Mouse (Mus musculus): Measurements from ENCODE around the gene Schip1.

Schip1 gene

DNA sequence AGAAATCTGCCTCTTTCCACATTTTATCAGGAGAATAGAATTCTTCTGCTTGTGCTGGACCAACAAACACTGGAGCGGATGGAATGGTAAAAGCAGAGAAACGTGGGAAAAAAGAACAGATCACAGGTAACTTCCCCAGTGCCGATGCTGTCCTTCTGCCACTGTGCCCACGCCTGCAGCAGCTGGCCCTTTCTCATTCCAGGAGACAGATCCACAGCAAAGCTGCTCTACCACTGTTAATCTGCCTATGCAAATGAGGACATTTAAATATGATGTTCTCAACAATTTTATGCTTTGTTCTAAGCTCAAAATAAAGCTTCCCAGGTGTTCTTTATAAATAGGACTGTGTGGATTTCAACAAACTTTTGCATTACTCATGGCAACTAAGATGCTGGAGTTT lies 203.3 kb downstream of the Schip1 start:
- no peak for DNase-seq (ENCODE audit: extremely low read depth, insufficient read length, low spot score)

DNA sequence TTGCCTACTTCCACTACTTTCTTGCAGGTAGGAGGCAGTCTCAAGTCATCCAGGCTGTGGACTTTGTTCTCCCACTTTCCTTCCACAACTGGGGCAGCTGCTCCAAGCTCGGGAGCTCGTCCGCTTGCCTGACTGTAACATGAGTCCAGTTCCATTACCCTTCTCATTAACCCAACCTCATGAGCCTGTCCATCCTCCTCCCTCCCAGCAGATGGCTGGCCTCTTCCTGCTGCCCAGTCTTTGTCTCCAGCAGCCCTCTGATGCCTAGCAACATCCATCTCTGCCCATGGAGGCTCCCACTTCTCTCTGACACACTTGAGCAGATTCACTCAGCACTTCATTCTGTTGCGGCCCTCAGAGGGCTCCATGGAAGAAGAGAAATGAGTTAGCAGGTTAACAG lies 204.6 kb downstream of the Schip1 start:
- DNase-seq (ENCODE audit: extremely low read depth, insufficient read length, low spot score): no peak

GRCm38 (mm10) chr3:68270246-68270645 lies 205.6 kb downstream of the Schip1 start:
- no peak for DNase-seq (ENCODE audit: extremely low read depth, insufficient read length, low spot score)

- DNase-seq (ENCODE audit: extremely low read depth, insufficient read length, low spot score): no peak
These were observed 206.9 kb downstream of the Schip1 start for GRCm38 (mm10) chr3:68271457-68271856.

DNA sequence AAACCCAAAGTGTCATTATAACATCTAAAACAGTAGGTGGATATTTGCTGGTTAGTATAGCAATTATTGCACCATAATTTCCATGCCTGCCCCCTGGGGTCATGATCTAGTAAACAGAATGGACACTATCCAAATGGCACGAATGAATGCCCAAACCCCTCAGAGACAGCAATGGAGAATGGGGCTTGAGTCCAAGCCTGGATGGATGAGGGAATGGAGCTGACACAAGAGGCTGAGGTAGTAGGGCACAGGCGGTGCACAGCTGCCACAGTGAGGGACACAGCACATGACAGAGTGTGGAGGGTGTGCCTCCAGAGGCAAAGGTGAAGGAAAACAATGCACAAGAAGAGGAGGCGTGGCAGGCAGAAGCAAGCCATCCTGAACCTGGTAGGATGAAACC lies 207.3 kb downstream of the Schip1 start:
- DNase-seq (ENCODE audit: extremely low read depth, insufficient read length, low spot score): no peak

DNA sequence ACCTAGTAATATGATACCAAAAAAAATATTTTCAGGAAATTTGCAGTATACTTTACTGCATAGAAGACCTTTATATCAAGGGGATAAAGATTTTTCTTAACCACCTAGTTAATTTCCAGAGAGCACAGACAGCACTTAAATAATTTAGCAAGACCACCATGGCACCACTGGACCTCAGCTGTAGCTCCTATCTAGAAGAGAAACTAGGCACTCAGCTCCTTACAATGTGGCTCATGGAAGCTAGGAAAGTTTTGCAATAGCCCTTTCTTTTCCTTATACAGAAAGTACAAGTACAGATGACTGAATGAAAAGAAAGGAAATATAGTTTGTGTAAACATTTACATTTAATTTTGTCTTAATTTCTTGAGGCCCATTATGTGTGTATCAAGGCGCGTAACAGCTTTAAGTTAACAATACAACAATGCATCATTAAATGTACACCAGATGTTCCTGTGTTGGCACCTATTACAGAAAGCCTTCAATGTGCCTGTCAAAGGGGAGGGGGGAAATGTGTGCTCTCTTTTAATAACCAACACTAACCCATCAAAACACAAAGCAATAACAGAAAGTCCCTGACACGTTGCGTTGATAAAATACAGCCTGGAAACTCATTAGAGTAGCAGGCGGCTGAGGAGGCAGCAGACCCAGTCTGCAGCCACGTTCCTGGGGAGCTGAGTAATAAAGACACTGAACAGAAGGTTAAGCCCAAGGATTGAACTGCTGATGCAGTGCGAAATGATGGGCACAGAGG lies 218.4 kb downstream of the Schip1 start:
- DNase-seq (ENCODE audit: extremely low read depth, insufficient read length, low spot score): no peak

GRCm38 (mm10) chr3:68283595-68283991 lies 219.0 kb downstream of the Schip1 start:
- DNase-seq (ENCODE audit: extremely low read depth, insufficient read length, low spot score): no peak

DNA sequence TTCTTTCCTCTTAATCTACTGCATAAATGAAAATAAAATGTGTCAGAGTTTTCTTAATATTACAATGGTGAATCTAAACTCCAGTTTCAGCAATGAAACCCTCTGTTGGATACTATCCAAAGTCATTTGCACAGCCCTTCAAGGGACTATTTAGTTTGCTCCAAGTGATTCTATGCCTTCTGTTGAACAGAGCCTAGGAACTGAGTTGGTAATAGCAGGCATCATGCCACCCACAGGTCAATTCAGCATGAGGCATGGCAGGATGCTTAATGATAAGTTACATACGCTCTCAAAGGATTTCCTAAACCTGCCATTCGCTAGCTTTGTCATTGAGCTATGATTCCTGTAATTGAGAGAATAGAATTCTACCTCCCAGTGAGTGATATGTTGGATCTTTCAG lies 219.9 kb downstream of the Schip1 start:
- no peak for DNase-seq (ENCODE audit: extremely low read depth, insufficient read length, low spot score)

GRCm38 (mm10) chr3:68296752-68297151 lies 232.2 kb downstream of the Schip1 start:
- no peak for DNase-seq (ENCODE audit: extremely low read depth, insufficient read length, low spot score)

- no peak for DNase-seq (ENCODE audit: extremely low read depth, insufficient read length, low spot score)
These were observed 241.0 kb downstream of the Schip1 start for GRCm38 (mm10) chr3:68305647-68306046.

GRCm38 (mm10) chr3:68306726-68307125 lies 242.1 kb downstream of the Schip1 start:
- DNase-seq (ENCODE audit: extremely low read depth, insufficient read length, low spot score): no peak

- no peak for DNase-seq (ENCODE audit: extremely low read depth, insufficient read length, low spot score)
These were observed 261.0 kb downstream of the Schip1 start for GRCm38 (mm10) chr3:68325575-68325974.

GRCm38 (mm10) chr3:68332515-68332914 lies 267.9 kb downstream of the Schip1 start:
- no peak for DNase-seq (ENCODE audit: extremely low read depth, insufficient read length, low spot score)

DNA sequence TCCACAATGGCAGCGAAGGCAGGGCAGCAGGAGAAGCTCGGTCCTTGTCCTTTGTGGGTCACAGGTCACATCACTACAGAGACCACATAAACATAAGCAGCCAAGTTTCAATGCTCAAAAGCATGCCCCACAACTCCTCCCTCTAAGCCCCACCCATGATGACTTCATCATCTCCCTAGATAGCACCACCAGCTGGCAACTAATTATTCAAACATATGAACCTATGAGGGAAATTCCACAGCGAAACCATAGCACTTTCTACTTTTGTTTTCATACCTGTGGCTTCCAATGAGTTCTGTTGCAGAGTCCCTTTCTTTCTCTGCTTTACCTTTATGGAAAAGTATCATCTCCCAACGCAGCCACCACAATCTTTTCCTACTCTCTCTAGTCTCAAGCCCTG lies 270.9 kb downstream of the Schip1 start:
- no peak for DNase-seq (ENCODE audit: extremely low read depth, insufficient read length, low spot score)

DNA sequence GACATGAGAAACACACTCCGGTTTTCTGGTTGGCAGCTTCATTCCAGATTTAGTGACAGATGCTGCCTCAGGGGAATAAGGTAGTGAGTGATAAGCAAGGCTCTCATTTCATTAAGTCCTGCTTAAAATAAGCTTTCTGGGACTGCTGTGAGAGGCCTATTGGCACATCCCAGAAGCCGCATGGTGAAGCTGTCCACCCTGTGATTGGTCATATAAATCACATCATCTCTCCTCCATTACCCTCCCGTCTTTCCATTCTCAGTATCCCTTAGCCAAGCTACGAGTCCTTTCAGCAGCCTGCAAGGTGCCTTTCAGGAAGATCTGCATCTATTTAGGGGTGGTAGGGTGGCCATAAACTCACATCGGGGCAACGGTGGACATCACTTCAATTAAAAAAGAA lies 286.0 kb downstream of the Schip1 start:
- no peak for DNase-seq (ENCODE audit: extremely low read depth, insufficient read length, low spot score)

- DNase-seq (ENCODE audit: extremely low read depth, insufficient read length, low spot score): no peak
These were observed 286.9 kb downstream of the Schip1 start for GRCm38 (mm10) chr3:68351461-68351860.

GRCm38 (mm10) chr3:68352961-68353360 lies 288.4 kb downstream of the Schip1 start:
- no peak for DNase-seq (ENCODE audit: extremely low read depth, insufficient read length, low spot score)

DNA sequence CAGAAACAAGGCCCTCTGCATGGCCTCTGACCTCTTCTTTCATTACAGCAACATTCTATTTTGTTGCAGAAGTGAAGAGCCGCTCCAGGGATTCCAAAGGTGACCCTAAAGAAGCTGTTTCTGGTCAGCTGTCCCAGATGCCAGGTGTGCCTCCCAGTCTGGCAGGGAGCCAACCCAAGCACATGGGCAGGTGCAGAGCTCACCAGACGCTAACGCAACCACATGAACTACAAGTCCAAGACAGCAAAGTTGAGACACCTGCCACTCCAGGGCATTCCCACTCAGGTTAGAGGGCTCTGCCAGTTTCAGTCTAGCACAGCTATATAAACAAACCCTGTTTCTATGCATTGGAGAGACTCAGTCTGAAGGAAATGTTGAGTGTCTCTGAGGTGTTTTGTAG lies 288.9 kb downstream of the Schip1 start:
- no peak for DNase-seq (ENCODE audit: extremely low read depth, insufficient read length, low spot score)

- no peak for DNase-seq (ENCODE audit: extremely low read depth, insufficient read length, low spot score)
These were observed 291.9 kb downstream of the Schip1 start for GRCm38 (mm10) chr3:68356516-68356915.

DNA sequence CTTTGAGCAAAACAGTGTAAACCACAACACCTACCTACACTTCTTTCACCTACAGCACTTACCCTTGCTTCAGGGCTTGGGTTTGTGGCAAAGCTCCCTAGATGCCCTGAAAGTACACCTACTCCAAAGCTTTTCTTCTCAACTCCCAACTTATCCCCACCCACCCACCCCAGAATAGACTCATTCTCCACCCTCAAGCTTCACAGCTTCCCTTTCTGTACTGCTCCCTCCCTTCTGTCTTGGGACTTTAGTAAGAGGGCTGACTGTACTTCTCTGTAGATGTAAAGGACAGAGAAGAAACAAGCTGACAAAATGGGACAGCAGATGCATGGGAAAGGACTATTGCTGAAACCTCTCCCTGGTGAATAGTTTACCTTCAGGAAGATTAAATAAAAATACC lies 303.4 kb downstream of the Schip1 start:
- DNase-seq (ENCODE audit: extremely low read depth, insufficient read length, low spot score): no peak

- no peak for DNase-seq (ENCODE audit: extremely low read depth, insufficient read length, low spot score)
These were observed 308.3 kb downstream of the Schip1 start for GRCm38 (mm10) chr3:68372925-68373324.

GRCm38 (mm10) chr3:68375100-68375508 lies 310.5 kb downstream of the Schip1 start:
- no peak for DNase-seq (ENCODE audit: extremely low read depth, insufficient read length, low spot score)

Measured in 3134 (cell line).